Comparison of ENCODE assay signal across 1 mouse cellular context in genomic region chr3:95124972-95125371, GRCm38 (mm10).
A peak's percentile ranks its signal among the peaks of the same experiment; 100 is the strongest.
TF ChIP-seq lines count a peak whose summit lies in the region.

No protein-coding gene starts in this region.

TF ChIP-seq in MEL, 35 proteins besides CTCF, POLR2A, EP300 and RAD21:
- TF ChIP-seq ZNF384 (IDR thresholded peaks at IDR 0.05; ENCODE audit: low read depth, low read length) (no peak), ZKSCAN1 (IDR thresholded peaks at IDR 0.05; ENCODE audit: low read depth, low read length) (no peak), MAZ (IDR thresholded peaks at IDR 0.05; ENCODE audit: low read depth, low read length) (peak; percentile 32; the same call in 1 of the 2 replicates), SIN3A (IDR thresholded peaks at IDR 0.05; ENCODE audit: low read length) (no peak), GATA1 (IDR thresholded peaks at IDR 0.05; ENCODE audit: low read depth, low read length) (no peak), CHD1 (IDR thresholded peaks at IDR 0.05; ENCODE audit: low read depth, low read length) (no peak)
